Mouse (Mus musculus) liver, adult 2 months (tissue): ENCODE data around the gene Cdca5.

Experiments used
- CTCF ChIP-seq: fragments of 200-500 bp; IDR thresholded peaks from 2 replicates; pipeline ENCODE4 v1.5.1; 2011; ENCODE audit warnings: low read depth, low read length, control low read depth
- POLR2A ChIP-seq: fragments of 200-500 bp; IDR thresholded peaks from 2 replicates; pipeline ENCODE4 v1.6.1; 2011; ENCODE audit warnings: low read length, control low read depth; ENCODE audit not compliant: insufficient read depth; ENCODE audit errors: extremely low read depth

GRCm38 (mm10) chr19:6102169-6102853 is 17.5 kb downstream of the Cdca5 start:
- no peak for TF ChIP-seq CTCF
- no peak for TF ChIP-seq POLR2A
